Mouse (Mus musculus) c-Kit-positive CD71-negative TER-119-negative erythroid progenitor cells, embryonic 14.5 days (primary cell): ENCODE data around the gene Mnx1.

Experiments used
- DNase-seq: peaks from one replicate; pipeline ENCODE4 v3.0.0-alpha.2; 2013; ENCODE audit warnings: low read depth

The Mnx1 gene

DNA sequence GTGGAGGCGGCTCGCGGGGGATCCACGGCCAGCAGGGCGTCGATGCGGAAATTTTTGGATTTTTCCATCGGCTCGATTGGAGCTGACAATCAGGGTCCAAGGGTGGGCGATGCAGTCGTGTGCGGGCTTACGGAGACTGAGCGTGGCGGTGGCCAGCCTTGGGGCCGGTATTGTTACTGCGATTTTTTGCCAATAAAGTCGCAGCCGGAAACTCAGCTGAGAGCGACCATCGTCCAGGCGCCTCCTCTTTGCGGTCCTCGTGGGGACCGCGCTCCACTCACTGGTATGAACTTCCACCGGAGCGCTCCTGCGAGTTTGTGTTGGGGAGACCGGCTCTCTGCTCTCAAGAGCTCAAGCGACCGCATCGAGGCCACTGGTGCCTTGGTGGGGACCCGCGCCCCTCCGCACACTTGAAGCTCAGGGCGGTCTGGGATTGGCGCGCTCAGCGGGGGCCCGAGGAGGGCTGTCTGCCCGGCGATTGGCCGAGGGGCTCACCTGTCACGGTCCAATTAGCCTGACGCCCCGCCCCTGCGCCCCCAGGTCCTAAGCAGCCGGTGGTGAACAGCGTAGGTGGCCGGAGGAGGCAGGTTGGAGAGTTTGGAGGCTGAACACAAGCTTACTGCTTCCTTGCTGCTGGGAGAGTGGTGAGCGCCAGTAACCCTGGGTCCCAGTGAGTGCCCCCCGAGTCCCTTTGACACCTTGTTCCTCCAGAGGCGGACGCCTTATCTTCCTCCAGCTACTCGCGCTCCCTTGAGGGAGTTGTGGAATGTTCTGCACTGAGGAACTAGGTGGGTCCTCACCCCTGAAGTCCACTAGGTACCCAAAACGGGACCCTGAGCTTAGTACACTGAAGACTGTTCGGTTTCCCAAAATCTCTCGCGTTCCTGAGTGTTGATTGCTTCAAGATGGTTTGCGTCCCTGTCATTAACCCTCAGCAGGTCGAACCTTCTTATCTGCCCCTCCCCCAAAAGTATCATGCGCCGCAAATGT lies at the start of gene Mnx1:
Mnx1 (minus strand) TSS at position 263 of the 990 bp plus-strand sequence.
- DNase-seq: no peak

- DNase-seq: no peak
Observed at GRCm38 (mm10) chr5:29516432-29516831, 38.2 kb upstream of the Mnx1 start.

DNA sequence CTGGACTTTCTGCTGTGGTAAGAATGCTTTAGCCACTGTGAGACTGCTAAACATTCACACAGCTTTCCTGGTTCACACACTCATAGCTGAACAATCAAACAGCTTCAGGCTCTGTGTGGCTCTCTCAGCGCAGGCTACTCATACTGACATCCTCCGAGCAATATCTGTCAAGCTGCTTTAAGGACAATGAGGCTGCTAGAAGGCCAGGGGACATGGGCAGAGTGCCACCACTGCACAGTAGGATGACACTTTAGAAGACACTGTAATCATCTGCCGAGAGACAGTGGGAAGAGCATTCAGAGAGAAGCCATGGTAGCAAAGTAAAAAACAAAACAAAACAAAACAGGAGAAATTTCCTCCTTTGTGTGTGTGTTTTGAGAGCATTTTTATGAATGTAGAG lies 37.6 kb upstream of the Mnx1 start:
- DNase-seq: no peak

- DNase-seq: no peak
Observed at GRCm38 (mm10) chr5:29507013-29507412, 28.7 kb upstream of the Mnx1 start.

- DNase-seq: no peak
Observed at GRCm38 (mm10) chr5:29487321-29487720, 9.1 kb upstream of the Mnx1 start.

DNA sequence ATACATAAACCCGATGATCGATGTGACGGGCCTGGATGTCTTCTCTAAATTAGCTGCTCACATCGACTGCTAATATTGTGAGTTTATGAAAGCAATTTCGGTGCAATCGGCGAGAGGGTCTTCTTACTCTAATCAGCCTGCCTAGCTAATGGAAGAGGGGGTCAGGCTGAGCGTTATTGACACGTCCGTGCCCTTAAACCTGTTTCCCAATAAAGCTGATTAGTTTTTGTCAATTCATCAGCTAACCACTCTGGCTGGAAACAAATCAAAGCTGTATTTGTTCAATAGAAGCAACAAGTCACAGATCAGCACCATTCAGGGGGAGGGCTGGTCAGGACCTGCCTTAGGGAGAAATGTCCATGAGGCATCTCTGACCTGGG lies 7.7 kb upstream of the Mnx1 start:
- DNase-seq: no peak

DNA sequence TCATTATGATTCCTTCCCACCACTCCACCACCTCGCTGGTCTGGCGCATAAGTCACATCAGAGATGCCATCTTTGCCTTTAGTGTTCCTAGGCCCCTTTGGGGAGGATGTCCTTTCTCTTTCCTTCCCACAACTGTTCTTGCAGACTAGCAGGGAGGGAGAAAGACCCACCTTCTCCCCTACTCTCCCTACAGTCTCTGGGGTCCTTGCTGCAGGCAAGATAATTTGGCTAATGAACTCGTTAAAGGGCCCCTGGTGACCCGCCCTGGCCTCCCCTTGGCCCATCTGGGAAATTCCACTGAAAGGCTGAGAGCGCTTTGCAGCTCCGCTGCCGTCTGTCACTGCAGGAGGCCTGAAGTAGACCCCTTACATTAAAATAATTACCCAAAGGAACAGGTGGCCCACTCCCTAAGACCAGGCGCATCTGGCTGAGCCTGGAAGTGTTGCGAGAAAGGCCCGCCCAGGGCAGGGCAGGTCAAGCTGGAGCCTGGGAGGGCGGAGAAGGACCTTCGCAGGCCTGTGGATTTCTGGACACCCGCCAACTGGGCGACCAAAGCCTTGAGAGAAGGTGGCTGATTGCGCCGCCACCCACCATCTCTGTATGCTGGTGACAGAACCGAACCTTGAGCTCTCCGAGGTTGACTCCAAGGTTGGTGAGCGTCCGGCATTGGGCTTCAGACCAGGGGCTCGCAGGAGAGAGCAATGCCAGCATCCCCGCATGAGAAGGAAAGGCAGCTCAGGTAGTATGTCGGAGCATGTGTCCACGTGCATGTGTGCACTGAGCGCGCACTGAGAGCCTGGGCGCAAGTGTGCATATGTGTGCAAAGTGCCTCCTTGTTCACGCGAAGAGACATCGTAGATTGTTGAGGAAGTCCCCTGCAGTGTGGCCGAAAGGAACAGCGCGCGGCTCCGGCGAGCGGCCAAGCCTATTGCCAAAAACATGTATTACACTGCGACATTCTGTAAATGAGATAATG lies 7.0 kb upstream of the Mnx1 start:
- no peak for DNase-seq

DNA sequence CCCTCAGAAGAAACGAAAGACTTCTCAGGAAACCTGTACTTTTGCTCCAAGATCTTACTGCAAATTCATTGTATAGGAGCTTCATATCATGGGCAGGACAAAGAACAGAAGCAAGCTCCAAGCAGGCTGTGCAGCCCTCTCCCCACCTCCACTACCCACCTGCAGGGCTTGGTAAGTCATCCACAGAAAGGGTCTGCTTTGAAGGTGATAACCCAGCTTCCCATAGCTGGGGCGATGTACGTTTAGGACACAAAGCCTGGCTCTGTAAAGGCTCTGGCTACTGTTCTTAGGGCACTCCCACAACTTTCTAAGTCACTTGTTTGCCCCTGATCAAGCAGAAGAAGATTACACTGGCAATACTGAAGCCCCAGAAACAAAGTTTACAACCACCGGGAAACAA lies 5.5 kb upstream of the Mnx1 start:
- DNase-seq: no peak

- no peak for DNase-seq
Observed at GRCm38 (mm10) chr5:29479198-29479593, 926 bp upstream of the Mnx1 start.

GRCm38 (mm10) chr5:29477474-29478207 lies 629 bp downstream of the Mnx1 start:
- DNase-seq: no peak

GRCm38 (mm10) chr5:29476021-29476420 lies 2.2 kb downstream of the Mnx1 start:
- no peak for DNase-seq

DNA sequence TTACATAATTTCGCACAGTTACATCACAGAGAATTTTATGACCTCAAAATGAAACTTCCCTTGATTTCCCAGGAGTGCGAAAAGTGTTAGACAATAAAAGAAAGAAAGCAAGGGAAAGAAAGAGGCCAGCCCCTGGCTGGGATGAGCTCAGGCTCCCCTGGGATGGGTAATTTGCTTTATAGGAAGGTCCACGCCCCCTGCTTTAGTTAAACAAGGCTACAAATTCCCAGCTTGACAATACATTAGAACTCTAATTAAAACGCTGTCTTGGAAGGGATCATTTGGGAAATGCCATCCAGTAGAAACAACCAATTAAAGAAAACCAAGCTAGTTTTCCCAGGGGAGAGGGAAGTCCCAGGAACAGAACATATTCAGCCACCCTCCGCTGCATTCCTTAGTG lies 2.7 kb downstream of the Mnx1 start:
- no peak for DNase-seq

DNA sequence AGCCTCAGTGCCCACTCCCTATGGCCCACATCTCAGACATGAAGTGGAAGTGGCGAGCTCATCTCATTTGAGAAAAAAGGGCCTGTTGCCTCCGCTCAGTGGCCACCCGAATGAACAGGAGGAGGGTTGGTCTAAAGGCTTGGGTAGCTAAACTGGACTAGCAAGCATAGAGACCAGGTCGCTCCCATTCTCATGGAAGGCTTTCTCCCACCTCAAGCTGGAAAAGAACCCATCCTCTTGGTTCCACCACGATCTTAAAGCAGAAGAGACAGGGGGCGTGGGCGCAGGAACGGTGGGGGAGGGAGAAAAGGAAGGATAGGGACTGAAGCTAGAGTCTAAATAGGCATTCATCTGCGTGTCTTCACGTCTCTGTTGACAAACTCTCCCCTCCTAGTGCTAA lies 3.2 kb downstream of the Mnx1 start:
- no peak for DNase-seq

DNA sequence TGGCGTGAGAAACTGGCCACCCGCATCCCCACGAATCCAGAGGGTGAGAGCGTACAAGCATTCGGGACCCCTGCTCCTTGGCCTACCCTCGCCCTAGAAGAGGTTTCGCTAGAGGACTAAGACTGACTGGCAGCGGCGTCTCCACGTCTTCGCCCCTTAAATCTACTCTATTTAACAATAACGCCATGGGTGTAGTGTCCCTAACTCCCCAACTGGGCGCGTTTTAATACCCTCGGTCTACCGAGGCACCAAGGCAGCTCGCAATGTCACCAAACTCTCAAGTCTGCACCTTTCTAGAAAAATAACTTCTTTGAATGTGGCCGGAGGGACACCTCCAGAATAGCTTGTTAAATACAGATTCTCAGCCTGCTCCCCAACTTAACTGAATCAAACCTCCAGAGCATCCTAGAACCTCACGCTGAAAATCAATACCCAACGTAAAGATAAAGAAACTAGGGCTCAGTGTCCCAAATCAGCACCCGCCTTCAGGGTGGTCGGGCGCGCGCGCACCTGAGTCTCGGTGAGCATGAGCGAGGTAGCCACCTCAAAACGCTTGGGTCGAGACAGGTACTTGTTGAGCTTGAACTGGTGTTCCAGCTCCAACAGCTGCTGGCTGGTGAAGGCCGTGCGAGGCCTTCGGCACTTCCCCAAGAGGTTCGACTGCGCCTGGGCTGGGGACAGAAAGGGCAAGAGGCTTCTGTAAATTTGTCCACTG lies 3.9 kb downstream of the Mnx1 start:
- no peak for DNase-seq

DNA sequence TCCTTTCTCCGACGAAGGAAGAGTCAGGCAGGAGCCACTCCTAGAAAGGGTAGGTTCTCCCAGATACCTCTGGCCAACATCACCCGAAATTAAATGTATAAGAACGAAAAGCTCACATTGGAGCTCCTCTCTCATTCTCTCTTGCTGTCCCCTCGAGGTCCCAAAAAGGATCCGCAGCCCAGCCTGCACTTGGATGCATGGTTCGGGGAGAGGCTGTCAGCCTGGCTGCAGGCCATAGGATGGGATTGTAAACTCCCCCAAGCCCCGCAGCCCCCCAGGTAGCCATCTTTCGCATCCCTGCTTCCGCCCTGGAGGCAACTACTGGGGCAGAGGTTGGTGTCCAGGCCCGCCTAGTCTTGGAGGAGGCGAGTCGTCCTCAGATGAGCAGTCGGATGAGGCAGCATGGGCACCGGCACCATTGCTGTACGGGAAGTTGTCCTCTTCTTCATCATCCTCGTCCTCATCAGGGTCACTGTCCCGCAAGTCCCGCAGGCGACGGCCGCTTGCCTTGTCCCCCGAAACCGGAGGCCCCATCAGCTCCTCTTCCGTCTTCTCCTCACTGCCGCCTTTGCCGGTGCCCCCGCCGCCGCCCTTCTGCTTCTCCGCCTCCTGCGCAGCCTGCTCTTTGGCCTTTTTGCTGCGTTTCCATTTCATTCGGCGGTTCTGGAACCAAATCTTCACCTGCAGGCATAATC lies 4.6 kb downstream of the Mnx1 start:
- no peak for DNase-seq

GRCm38 (mm10) chr5:29471855-29472665 lies 6.2 kb downstream of the Mnx1 start:
- DNase-seq: no peak

- no peak for DNase-seq
Observed at GRCm38 (mm10) chr5:29471396-29471795, 6.9 kb downstream of the Mnx1 start.

DNA sequence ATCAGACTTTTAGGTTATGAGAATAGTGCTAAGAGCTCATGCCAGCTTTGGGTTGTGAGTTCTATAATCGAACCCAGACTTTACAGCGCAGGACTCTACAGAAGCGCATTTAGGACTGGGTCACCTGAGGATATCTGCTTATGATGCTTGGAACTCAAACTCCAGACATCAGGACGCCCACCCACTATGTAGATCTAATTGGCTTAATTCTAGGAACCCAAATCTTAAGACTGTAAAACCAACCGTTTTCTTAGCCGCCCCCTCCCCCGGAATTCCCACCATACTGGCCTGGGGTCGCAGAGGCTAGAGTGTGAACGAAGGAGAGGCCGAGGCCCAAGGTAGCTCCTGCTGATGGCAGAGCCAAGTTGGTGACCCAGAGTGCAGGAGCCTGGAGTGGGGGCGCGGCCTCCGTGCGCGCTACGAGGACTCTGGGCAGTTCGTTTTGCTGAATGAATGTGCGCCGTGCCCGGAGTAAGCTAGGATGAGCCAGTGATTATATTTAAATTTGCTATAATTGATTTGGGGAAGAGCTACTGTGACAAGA lies 7.3 kb downstream of the Mnx1 start:
- no peak for DNase-seq

DNA sequence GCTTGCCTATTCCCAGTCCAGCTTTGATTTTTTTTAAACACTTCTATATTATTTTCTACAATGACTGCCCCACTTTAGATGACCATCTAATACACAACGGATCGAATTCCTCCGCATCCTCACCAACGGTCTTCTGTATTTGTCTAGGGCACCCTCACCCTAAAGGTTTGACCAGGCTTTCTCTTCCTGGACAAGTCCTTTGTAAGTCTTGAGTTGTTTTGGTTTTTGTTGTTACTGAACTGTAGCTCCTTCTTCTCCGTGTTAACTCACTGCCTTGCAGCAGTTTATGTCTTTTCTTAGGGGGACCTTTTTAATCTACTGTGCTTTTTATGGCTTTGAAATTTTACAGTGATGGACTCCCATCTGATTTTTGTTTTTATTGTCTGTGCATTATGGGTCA lies 8.0 kb downstream of the Mnx1 start:
- no peak for DNase-seq

- DNase-seq: no peak
Observed at GRCm38 (mm10) chr5:29469501-29469900, 8.8 kb downstream of the Mnx1 start.
